Mouse (Mus musculus): ENCODE measurements around the gene Chrng.

Chrng gene

GRCm38 (mm10) chr1:87204465-87204864 lies at the start of gene Chrng:
Gene Chrng, plus strand, starts transcription at chr1:87204657.
- DNase-seq (ENCODE audit: low spot score) = no peak

- DNase-seq (ENCODE audit: low spot score) = no peak
Measured at GRCm38 (mm10) chr1:87155531-87156198, 48.8 kb upstream of the Chrng start.

GRCm38 (mm10) chr1:87156199-87156587 lies 48.3 kb upstream of the Chrng start, which contains the start of gene Ecel1:
Gene Ecel1, minus strand, starts transcription at chr1:87156521.
- no peak for DNase-seq (ENCODE audit: low spot score)

- DNase-seq (ENCODE audit: low spot score) = no peak
Measured at GRCm38 (mm10) chr1:87159396-87159795, 45.1 kb upstream of the Chrng start.

- no peak for DNase-seq (ENCODE audit: low spot score)
Measured at GRCm38 (mm10) chr1:87164164-87164795, 40.2 kb upstream of the Chrng start.

- DNase-seq (ENCODE audit: low spot score) = no peak
Measured at GRCm38 (mm10) chr1:87164796-87165184, 39.7 kb upstream of the Chrng start.

- DNase-seq (ENCODE audit: low spot score) = no peak
Measured at GRCm38 (mm10) chr1:87170458-87170857, 34.0 kb upstream of the Chrng start.

- no peak for DNase-seq (ENCODE audit: low spot score)
Measured at GRCm38 (mm10) chr1:87171312-87171711, 33.1 kb upstream of the Chrng start.

GRCm38 (mm10) chr1:87172316-87172715 lies 32.1 kb upstream of the Chrng start:
- DNase-seq (ENCODE audit: low spot score) = no peak

- no peak for DNase-seq (ENCODE audit: low spot score)
Measured at GRCm38 (mm10) chr1:87174006-87174955, 30.2 kb upstream of the Chrng start.

- DNase-seq (ENCODE audit: low spot score) = no peak
Measured at GRCm38 (mm10) chr1:87175852-87176292, 28.6 kb upstream of the Chrng start.

- DNase-seq (ENCODE audit: low spot score) = no peak
Measured at GRCm38 (mm10) chr1:87180896-87181295, 23.6 kb upstream of the Chrng start.

GRCm38 (mm10) chr1:87183013-87183412 lies 21.4 kb upstream of the Chrng start, which contains the start of gene Prss56:
Gene Prss56, plus strand, starts transcription at chr1:87183313.
- DNase-seq (ENCODE audit: low spot score) = no peak

GRCm38 (mm10) chr1:87183998-87184750 lies 20.3 kb upstream of the Chrng start:
- DNase-seq (ENCODE audit: low spot score) = no peak

GRCm38 (mm10) chr1:87184751-87185139 lies 19.7 kb upstream of the Chrng start:
- DNase-seq (ENCODE audit: low spot score) = peak; percentile 35

- DNase-seq (ENCODE audit: low spot score) = no peak
Measured at GRCm38 (mm10) chr1:87185526-87185925, 18.9 kb upstream of the Chrng start.

- no peak for DNase-seq (ENCODE audit: low spot score)
Measured at GRCm38 (mm10) chr1:87186261-87187036, 18.0 kb upstream of the Chrng start.

- DNase-seq (ENCODE audit: low spot score) = no peak
Measured at GRCm38 (mm10) chr1:87187037-87187355, 17.5 kb upstream of the Chrng start.

- no peak for DNase-seq (ENCODE audit: low spot score)
Measured at GRCm38 (mm10) chr1:87190429-87190828, 14.0 kb upstream of the Chrng start, which contains the start of gene Chrnd. Gene Chrnd, plus strand, starts transcription at chr1:87190607.

- DNase-seq (ENCODE audit: low spot score) = no peak
Measured at GRCm38 (mm10) chr1:87197296-87197695, 7.2 kb upstream of the Chrng start.

Data from urinary bladder, postnatal 10 days (tissue).